Mouse (Mus musculus): ENCODE measurements around the gene Mxra7. TPM values are rescaled to one million over a fixed set of nuclear protein-coding genes. Genes with fewer than 3 reads are reported as not detected.
A peak's percentile ranks its signal among the peaks of the same experiment; 100 is the strongest.

The Mxra7 gene
- polyA plus RNA-seq, 1 experiment, result 126 TPM

GRCm38 (mm10) chr11:116799364-116799763, 28.5 kb downstream of the Mxra7 start:
- Histone ChIP-seq H3K4me3 (no peak overlapping the region), H3K4me2 (ENCODE audit: low read depth) (no peak overlapping the region), H3K36me3 (ENCODE audit: control insufficient read depth, insufficient read depth) (no peaks in the 10 kb centered on the region), H3ac (ENCODE audit: control insufficient read depth, insufficient read length) (no peak overlapping the region), H3K79me2 (ENCODE audit: control insufficient read depth, insufficient read depth) (no peaks in the 10 kb centered on the region), H3K27me3 (ENCODE audit: control insufficient read depth, insufficient read depth, insufficient read length) (no peaks in the 10 kb centered on the region)
- TF ChIP-seq E2F4 (IDR thresholded peaks at IDR 0.05; ENCODE audit: insufficient read depth), result no peak
- no peak for TF ChIP-seq POLR2AphosphoS2 (IDR thresholded peaks at IDR 0.05; ENCODE audit: insufficient read length, low read depth)
- no peak for TF ChIP-seq SRF (IDR thresholded peaks at IDR 0.05; ENCODE audit: control insufficient read depth, insufficient read length, low read depth)
- no peak for TF ChIP-seq POLR2A (IDR thresholded peaks at IDR 0.05; ENCODE audit: insufficient read length, low read depth)
- TF ChIP-seq MYOG (IDR thresholded peaks at IDR 0.05; ENCODE audit: control insufficient read depth in 1 of 3, insufficient read depth in 1 of 3, insufficient read length in 2 of 3, low read depth in 2 of 3), result no peak
- no peak for TF ChIP-seq TCF12 (IDR thresholded peaks at IDR 0.05; ENCODE audit: insufficient read depth, poor library complexity, severe bottlenecking)
- no peak for TF ChIP-seq REST (IDR thresholded peaks at IDR 0.05; ENCODE audit: insufficient read depth, insufficient read length)
- no peak for TF ChIP-seq MAX (IDR thresholded peaks at IDR 0.05; ENCODE audit: low read depth)
- no peak for TF ChIP-seq TCF3 (IDR thresholded peaks at IDR 0.05; ENCODE audit: insufficient read length, low read depth)

GRCm38 (mm10) chr11:116784221-116784620, 43.6 kb downstream of the Mxra7 start:
- H3K4me2 ChIP-seq (ENCODE audit: low read depth), result no peak overlapping the region
- H3K27me3 ChIP-seq (ENCODE audit: control insufficient read depth, insufficient read depth, insufficient read length), result no peaks in the 10 kb centered on the region
- no peaks in the 10 kb centered on the region for H3K36me3 ChIP-seq (ENCODE audit: control insufficient read depth, insufficient read depth)
- H3K79me2 ChIP-seq (ENCODE audit: control insufficient read depth, insufficient read depth), result no peaks in the 10 kb centered on the region
- no peak for TF ChIP-seq USF1 (IDR thresholded peaks at IDR 0.05; ENCODE audit: low read depth)
- no peak for TF ChIP-seq CEBPB (IDR thresholded peaks at IDR 0.05; ENCODE audit: insufficient read depth, poor library complexity, severe bottlenecking)
- TF ChIP-seq POLR2A (IDR thresholded peaks at IDR 0.05; ENCODE audit: insufficient read length, low read depth), result no peak
- no peak for TF ChIP-seq E2F4 (IDR thresholded peaks at IDR 0.05; ENCODE audit: insufficient read depth)
- no peak for TF ChIP-seq MAX (IDR thresholded peaks at IDR 0.05; ENCODE audit: low read depth)
- TF ChIP-seq REST (IDR thresholded peaks at IDR 0.05; ENCODE audit: insufficient read depth, insufficient read length), result no peak
- no peak for TF ChIP-seq SRF (IDR thresholded peaks at IDR 0.05; ENCODE audit: control insufficient read depth, insufficient read length, low read depth)
- TF ChIP-seq TCF3 (IDR thresholded peaks at IDR 0.05; ENCODE audit: insufficient read length, low read depth), result no peak
- no peak for TF ChIP-seq MYOG (IDR thresholded peaks at IDR 0.05; ENCODE audit: control insufficient read depth in 1 of 3, insufficient read depth in 1 of 3, insufficient read length in 2 of 3, low read depth in 2 of 3)
- no peak for TF ChIP-seq TCF12 (IDR thresholded peaks at IDR 0.05; ENCODE audit: insufficient read depth, poor library complexity, severe bottlenecking)
- no peak for TF ChIP-seq MYOD1 (IDR thresholded peaks at IDR 0.05; ENCODE audit: control insufficient read depth in 1 of 3, insufficient read length in 2 of 3, low read depth in 2 of 3)
- TF ChIP-seq POLR2AphosphoS2 (IDR thresholded peaks at IDR 0.05; ENCODE audit: insufficient read length, low read depth), result no peak
- H3K4me3 ChIP-seq, result no peak overlapping the region
- H3ac ChIP-seq (ENCODE audit: control insufficient read depth, insufficient read length), result no peak overlapping the region

GRCm38 (mm10) chr11:116782737-116783145, 45.1 kb downstream of the Mxra7 start:
- Histone ChIP-seq H3K4me2 (ENCODE audit: low read depth) (no peak overlapping the region), H3K4me3 (no peak overlapping the region), H3K79me2 (ENCODE audit: control insufficient read depth, insufficient read depth) (no peaks in the 10 kb centered on the region), H3ac (ENCODE audit: control insufficient read depth, insufficient read length) (no peak overlapping the region), H3K36me3 (ENCODE audit: control insufficient read depth, insufficient read depth) (no peaks in the 10 kb centered on the region), H3K27me3 (ENCODE audit: control insufficient read depth, insufficient read depth, insufficient read length) (no peaks in the 10 kb centered on the region)
- peak in 1 of 3 experiments; percentile 4 for TF ChIP-seq MYOD1 (IDR thresholded peaks at IDR 0.05; ENCODE audit: control insufficient read depth in 1 of 3, insufficient read length in 2 of 3, low read depth in 2 of 3)
- TF ChIP-seq REST (IDR thresholded peaks at IDR 0.05; ENCODE audit: insufficient read depth, insufficient read length), result no peak

GRCm38 (mm10) chr11:116775407-116775806, 52.4 kb downstream of the Mxra7 start, which contains the start of gene St6galnac1:
St6galnac1 (minus strand) TSS chr11:116775507.
- H3K4me3 ChIP-seq, result no peak within 1 kb of the TSS
- H3K79me2 ChIP-seq (ENCODE audit: control insufficient read depth, insufficient read depth), result no peaks in the 10 kb centered on the region
- no peaks in the 10 kb centered on the region for H3K36me3 ChIP-seq (ENCODE audit: control insufficient read depth, insufficient read depth)
- no peak within 1 kb of the TSS for H3K4me2 ChIP-seq (ENCODE audit: low read depth)
- H3ac ChIP-seq (ENCODE audit: control insufficient read depth, insufficient read length), result no peak within 1 kb of the TSS
- H3K27me3 ChIP-seq (ENCODE audit: control insufficient read depth, insufficient read depth, insufficient read length), result no peaks in the 10 kb centered on the region
- no peak for TF ChIP-seq POLR2AphosphoS2 (IDR thresholded peaks at IDR 0.05; ENCODE audit: insufficient read length, low read depth)
- TF ChIP-seq USF1 (IDR thresholded peaks at IDR 0.05; ENCODE audit: low read depth), result no peak
- TF ChIP-seq MYOD1 (IDR thresholded peaks at IDR 0.05; ENCODE audit: control insufficient read depth in 1 of 3, insufficient read length in 2 of 3, low read depth in 2 of 3), result no peak
- no peak for TF ChIP-seq SRF (IDR thresholded peaks at IDR 0.05; ENCODE audit: control insufficient read depth, insufficient read length, low read depth)
- no peak for TF ChIP-seq REST (IDR thresholded peaks at IDR 0.05; ENCODE audit: insufficient read depth, insufficient read length)
- no peak for TF ChIP-seq MAX (IDR thresholded peaks at IDR 0.05; ENCODE audit: low read depth)
- no peak for TF ChIP-seq TCF3 (IDR thresholded peaks at IDR 0.05; ENCODE audit: insufficient read length, low read depth)
- TF ChIP-seq TCF12 (IDR thresholded peaks at IDR 0.05; ENCODE audit: insufficient read depth, poor library complexity, severe bottlenecking), result no peak
- TF ChIP-seq E2F4 (IDR thresholded peaks at IDR 0.05; ENCODE audit: insufficient read depth), result no peak
- TF ChIP-seq MYOG (IDR thresholded peaks at IDR 0.05; ENCODE audit: control insufficient read depth in 1 of 3, insufficient read depth in 1 of 3, insufficient read length in 2 of 3, low read depth in 2 of 3), result no peak
- TF ChIP-seq CEBPB (IDR thresholded peaks at IDR 0.05; ENCODE audit: insufficient read depth, poor library complexity, severe bottlenecking), result no peak
- TF ChIP-seq POLR2A (IDR thresholded peaks at IDR 0.05; ENCODE audit: insufficient read length, low read depth), result no peak

GRCm38 (mm10) chr11:116773205-116773604, 54.6 kb downstream of the Mxra7 start:
- Histone ChIP-seq H3ac (ENCODE audit: control insufficient read depth, insufficient read length) (no peak overlapping the region), H3K4me2 (ENCODE audit: low read depth) (no peak overlapping the region), H3K27me3 (ENCODE audit: control insufficient read depth, insufficient read depth, insufficient read length) (no peaks in the 10 kb centered on the region), H3K4me3 (no peak overlapping the region), H3K79me2 (ENCODE audit: control insufficient read depth, insufficient read depth) (no peaks in the 10 kb centered on the region), H3K36me3 (ENCODE audit: control insufficient read depth, insufficient read depth) (no peaks in the 10 kb centered on the region)
- TF ChIP-seq MYOD1 (IDR thresholded peaks at IDR 0.05; ENCODE audit: control insufficient read depth in 1 of 3, insufficient read length in 2 of 3, low read depth in 2 of 3), result no peak
- no peak for TF ChIP-seq SRF (IDR thresholded peaks at IDR 0.05; ENCODE audit: control insufficient read depth, insufficient read length, low read depth)
- no peak for TF ChIP-seq USF1 (IDR thresholded peaks at IDR 0.05; ENCODE audit: low read depth)
- no peak for TF ChIP-seq MAX (IDR thresholded peaks at IDR 0.05; ENCODE audit: low read depth)
- no peak for TF ChIP-seq TCF3 (IDR thresholded peaks at IDR 0.05; ENCODE audit: insufficient read length, low read depth)
- TF ChIP-seq E2F4 (IDR thresholded peaks at IDR 0.05; ENCODE audit: insufficient read depth), result no peak
- no peak for TF ChIP-seq CEBPB (IDR thresholded peaks at IDR 0.05; ENCODE audit: insufficient read depth, poor library complexity, severe bottlenecking)
- TF ChIP-seq MYOG (IDR thresholded peaks at IDR 0.05; ENCODE audit: control insufficient read depth in 1 of 3, insufficient read depth in 1 of 3, insufficient read length in 2 of 3, low read depth in 2 of 3), result no peak
- TF ChIP-seq TCF12 (IDR thresholded peaks at IDR 0.05; ENCODE audit: insufficient read depth, poor library complexity, severe bottlenecking), result no peak
- TF ChIP-seq REST (IDR thresholded peaks at IDR 0.05; ENCODE audit: insufficient read depth, insufficient read length), result no peak
- no peak for TF ChIP-seq POLR2AphosphoS2 (IDR thresholded peaks at IDR 0.05; ENCODE audit: insufficient read length, low read depth)
- no peak for TF ChIP-seq POLR2A (IDR thresholded peaks at IDR 0.05; ENCODE audit: insufficient read length, low read depth)
